Mouse (Mus musculus) spleen, adult 2 months (tissue): Measurements from ENCODE around the gene Gm11596. TPM values are rescaled to one million over a fixed set of nuclear protein-coding genes. Genes with fewer than 3 reads are reported as not detected.
"Not testable (repeated sequence)": the region's sequence is repeated elsewhere in the genome, so short reads cannot be mapped to it uniquely, and the experiment has no call there.

ENCODE experiments used
- DNase-seq, 2 experiments: peaks; one replicate each; pipeline versions ENCODE4 v3.0.0 to v3.0.0-alpha.2; 2012 to 2021; ENCODE audit warnings: low spot score in 2 of 2, low read depth in 1 of 2
- H3K27ac ChIP-seq: fragments of 200-500 bp; 2 replicates; pipeline ENCODE4 v1.5.1; 2012; ENCODE audit warnings: low read length, inconsistent platforms; ENCODE audit not compliant: insufficient read depth
- H3K27me3 ChIP-seq: fragments of 200-500 bp; 2 replicates; pipeline ENCODE4 v1.6.1; 2012; ENCODE audit warnings: mild to moderate bottlenecking, moderate library complexity, low read length, inconsistent platforms; ENCODE audit not compliant: control insufficient read depth, insufficient read depth
- H3K36me3 ChIP-seq: fragments of 200-500 bp; 2 replicates; pipeline ENCODE4 v1.6.1; 2012; ENCODE audit warnings: mild to moderate bottlenecking, low read length, inconsistent platforms; ENCODE audit not compliant: control insufficient read depth, insufficient read depth
- H3K4me1 ChIP-seq: fragments of 200-500 bp; 2 replicates; pipeline ENCODE4 v1.6.1; 2011; ENCODE audit warnings: inconsistent platforms; ENCODE audit not compliant: control insufficient read depth, insufficient read depth, insufficient read length
- H3K4me3 ChIP-seq: fragments of 200-500 bp; 2 replicates; pipeline ENCODE4 v1.5.1; 2011; ENCODE audit warnings: mild to moderate bottlenecking, inconsistent platforms; ENCODE audit not compliant: insufficient read depth, insufficient read length; ENCODE audit errors: extremely low read depth
- CTCF ChIP-seq: fragments of 200-500 bp; IDR thresholded peaks from 2 replicates; pipeline ENCODE4 v1.5.1; 2011; ENCODE audit warnings: mild to moderate bottlenecking, inconsistent platforms; ENCODE audit not compliant: insufficient read depth, insufficient read length, insufficient replicate concordance; ENCODE audit errors: extremely low read depth
- POLR2A ChIP-seq: fragments of 200-500 bp; IDR thresholded peaks from 2 replicates; pipeline ENCODE4 v1.6.1; 2011; ENCODE audit warnings: low read depth, low read length, inconsistent platforms
- WGBS: fragments of 180-500 bp; shearing (Covaris S2); methylation state at CpG from one replicate; pipeline ENCODE4 v1.1.7; 2018; 5-methylcytosine and 5-hydroxymethylcytosine counted together
- polyA plus RNA-seq: library from polyadenylated mRNA; depleted of rRNA; stranded (reverse); fragments of >200 nt; gene quantifications from 2 replicates; pipeline ENCODE4 v1.2.3, GENCODE M21; 2012; rRNA removed

Gene Gm11596
- polyA plus RNA-seq, result not detected in 2 replicates

DNA sequence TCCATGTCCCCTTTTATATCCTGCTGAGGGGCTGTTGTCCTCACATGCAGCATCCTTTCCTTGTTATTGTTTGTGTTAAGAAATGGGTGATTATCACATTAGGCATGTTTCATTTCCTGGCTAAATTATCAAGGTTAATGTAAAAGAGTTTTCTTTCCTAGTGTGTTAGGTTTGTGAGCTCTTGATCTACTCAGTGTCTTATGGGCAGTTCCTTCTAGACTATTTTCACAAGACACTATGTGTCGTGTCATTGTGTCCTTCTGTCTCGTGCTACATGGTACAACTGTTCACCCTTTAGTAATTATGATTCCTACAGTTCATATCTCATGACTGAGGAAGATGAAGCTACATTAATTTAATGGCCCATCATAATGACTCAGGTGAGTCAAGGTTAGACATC is at the start of gene Gm11596:
Gm11596 (minus strand) TSS at position 101 of the 400 bp plus-strand sequence.
- Histone ChIP-seq H3K4me3 (no peak within 1 kb of the TSS), H3K27ac (no peak within 1 kb of the TSS), H3K36me3 (no peaks in the 10 kb centered on the region), H3K4me1 (no peaks in the 10 kb centered on the region), H3K27me3 (no peaks in the 10 kb centered on the region)
- TF ChIP-seq CTCF, result no peak
- TF ChIP-seq POLR2A, result no peak
- DNase-seq, result no peak
- WGBS, result 78% methylated on average over 2 of the region's 2 CpGs

DNA sequence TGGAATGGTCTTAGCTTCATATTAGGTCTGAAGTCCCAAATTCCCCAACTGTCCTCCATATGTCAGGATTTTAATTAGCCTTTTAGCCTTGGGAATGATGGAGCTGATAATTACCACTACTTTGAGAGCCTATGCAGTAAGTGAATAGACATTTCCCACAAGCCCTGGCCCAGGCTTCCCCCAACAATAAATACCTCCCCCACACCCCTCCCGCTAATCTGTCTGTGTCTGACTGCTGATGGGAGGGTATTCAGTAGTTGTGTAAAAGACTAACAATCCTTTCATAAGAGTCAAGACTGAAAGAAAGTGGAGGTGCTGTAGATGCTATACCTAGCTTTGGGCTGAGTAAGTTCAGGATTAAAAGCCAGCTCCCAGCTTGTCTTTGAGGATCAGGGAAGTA is 48.9 kb upstream of the Gm11596 start:
- Histone ChIP-seq H3K4me3 (no peak overlapping the region), H3K4me1 (no peaks in the 10 kb centered on the region), H3K27me3 (no peaks in the 10 kb centered on the region), H3K36me3 (no peaks in the 10 kb centered on the region), H3K27ac (no peak overlapping the region)
- no peak for TF ChIP-seq POLR2A
- no peak for TF ChIP-seq CTCF
- WGBS, result 78% methylated on average over 1 of the region's 1 CpGs
- no peak for DNase-seq

DNA sequence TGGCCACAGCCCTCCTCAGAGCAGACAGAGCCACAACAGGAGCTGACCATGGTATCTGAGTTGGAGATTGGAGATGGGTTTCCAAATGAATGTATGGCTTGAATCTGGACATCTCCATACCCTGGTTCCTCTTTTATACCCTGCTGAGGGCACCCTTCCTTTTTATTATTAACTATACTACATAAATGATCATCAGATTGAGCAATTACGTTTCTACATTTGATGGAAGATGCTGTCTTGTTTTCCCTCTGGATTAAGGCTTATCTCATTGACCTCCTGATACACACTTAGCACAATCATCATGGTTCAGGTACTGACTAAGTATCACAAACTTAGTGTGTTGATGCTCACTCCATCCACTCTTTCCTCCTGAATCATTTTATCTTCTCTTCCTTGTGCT is 44.7 kb upstream of the Gm11596 start, which contains the start of gene 2300003K06Rik:
2300003K06Rik (minus strand) TSS at position 101 of the 400 bp plus-strand sequence.
- TF ChIP-seq POLR2A (no peak), CTCF (no peak)
- 76% methylated on average over 1 of the region's 1 CpGs for WGBS
- no peaks in the 10 kb centered on the region for H3K4me1 ChIP-seq
- H3K36me3 ChIP-seq, result no peaks in the 10 kb centered on the region
- no peak for DNase-seq
- H3K4me3 ChIP-seq, result no peak within 1 kb of the TSS
- no peaks in the 10 kb centered on the region for H3K27me3 ChIP-seq
- no peak within 1 kb of the TSS for H3K27ac ChIP-seq

DNA sequence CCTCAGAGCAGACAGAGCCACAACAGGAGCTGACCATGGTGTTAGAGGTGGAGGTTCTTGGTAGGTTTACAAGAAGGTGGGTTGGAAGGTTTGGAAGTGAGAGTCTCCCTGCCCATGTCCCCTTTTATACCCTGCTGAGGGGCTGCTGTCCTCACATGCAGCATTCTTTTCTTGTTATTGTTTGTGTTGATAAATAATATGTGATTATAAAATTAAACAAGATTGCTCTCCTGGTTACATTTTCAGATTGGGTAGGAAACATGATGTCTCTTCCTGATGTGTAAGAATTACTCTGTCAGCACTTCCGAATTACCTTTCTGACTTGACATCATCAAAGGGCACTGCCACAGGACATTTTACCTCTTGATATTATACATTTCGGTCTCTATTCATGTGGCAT is 22.3 kb upstream of the Gm11596 start, which contains the start of gene Gm11564:
Gm11564 (minus strand) TSS at position 101 of the 400 bp plus-strand sequence.
- H3K36me3 ChIP-seq, H3K4me3 ChIP-seq: not testable (repeated sequence)
- WGBS, result 74% methylated on average over 2 of the region's 2 CpGs

DNA sequence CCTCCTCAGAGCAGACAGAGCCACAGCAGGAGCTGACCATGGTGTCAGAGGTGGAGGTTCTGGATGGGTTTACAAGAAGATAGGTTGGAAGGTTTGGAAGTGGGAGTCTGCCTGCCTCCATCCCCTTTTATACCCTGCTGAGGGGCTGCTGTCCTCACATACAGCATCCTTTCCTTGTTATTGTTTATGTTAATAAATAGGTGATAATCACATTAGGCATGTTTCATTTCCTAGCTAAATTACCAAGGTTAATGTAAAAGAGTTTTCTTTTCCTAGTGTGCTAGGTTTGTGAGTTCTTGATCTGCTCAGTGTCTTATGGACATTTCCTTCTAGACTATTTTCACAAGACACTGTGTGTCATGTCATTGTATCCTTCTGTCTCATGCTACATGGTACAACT is 16.5 kb upstream of the Gm11596 start, which contains the start of gene Krtap4-13:
Krtap4-13 (minus strand) TSS at position 101 of the 400 bp plus-strand sequence.
- H3K27ac ChIP-seq, DNase-seq, H3K36me3 ChIP-seq, H3K27me3 ChIP-seq, H3K4me3 ChIP-seq, H3K4me1 ChIP-seq: not testable (repeated sequence)

More for the DNA sequence above, 22.3 kb upstream of the Gm11596 start, which contains the start of gene Gm11564:
- DNase-seq, H3K27me3 ChIP-seq, H3K27ac ChIP-seq, H3K4me1 ChIP-seq: not testable (repeated sequence)

DNA sequence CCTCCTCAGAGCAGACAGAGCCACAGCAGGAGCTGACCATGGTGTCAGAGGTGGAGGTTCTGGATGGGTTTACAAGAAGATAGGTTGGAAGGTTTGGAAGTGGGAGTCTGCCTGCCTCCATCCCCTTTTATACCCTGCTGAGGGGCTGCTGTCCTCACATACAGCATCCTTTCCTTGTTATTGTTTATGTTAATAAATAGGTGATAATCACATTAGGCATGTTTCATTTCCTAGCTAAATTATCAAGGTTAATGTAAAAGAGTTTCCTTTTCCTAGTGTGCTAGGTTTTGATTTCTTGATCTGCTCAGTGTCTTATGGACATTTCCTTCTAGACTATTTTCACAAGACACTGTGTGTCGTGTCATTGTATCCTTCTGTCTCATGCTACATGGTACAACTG is 11.1 kb upstream of the Gm11596 start, which contains the start of gene Gm11554:
Gm11554 (minus strand) TSS at position 101 of the 400 bp plus-strand sequence.
- not testable (repeated sequence) for DNase-seq

DNA sequence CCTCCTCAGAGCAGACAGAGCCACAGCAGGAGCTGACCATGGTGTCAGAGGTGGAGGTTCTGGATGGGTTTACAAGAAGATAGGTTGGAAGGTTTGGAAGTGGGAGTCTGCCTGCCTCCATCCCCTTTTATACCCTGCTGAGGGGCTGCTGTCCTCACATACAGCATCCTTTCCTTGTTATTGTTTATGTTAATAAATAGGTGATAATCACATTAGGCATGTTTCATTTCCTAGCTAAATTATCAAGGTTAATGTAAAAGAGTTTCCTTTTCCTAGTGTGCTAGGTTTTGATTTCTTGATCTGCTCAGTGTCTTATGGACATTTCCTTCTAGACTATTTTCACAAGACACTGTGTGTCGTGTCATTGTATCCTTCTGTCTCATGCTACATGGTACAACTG is 5.6 kb upstream of the Gm11596 start, which contains the start of gene Gm11569:
Gm11569 (minus strand) TSS at position 101 of the 400 bp plus-strand sequence.
- not testable (repeated sequence) for H3K4me1 ChIP-seq, H3K27ac ChIP-seq, H3K4me3 ChIP-seq, H3K27me3 ChIP-seq, DNase-seq, H3K36me3 ChIP-seq
- WGBS, result no CpG with 5 or more reads among the region's 1 CpGs

More for the DNA sequence above, 11.1 kb upstream of the Gm11596 start, which contains the start of gene Gm11554:
- H3K27ac ChIP-seq, H3K27me3 ChIP-seq, H3K36me3 ChIP-seq, H3K4me1 ChIP-seq, H3K4me3 ChIP-seq: not testable (repeated sequence)
- WGBS, result no CpG with 5 or more reads among the region's 1 CpGs

DNA sequence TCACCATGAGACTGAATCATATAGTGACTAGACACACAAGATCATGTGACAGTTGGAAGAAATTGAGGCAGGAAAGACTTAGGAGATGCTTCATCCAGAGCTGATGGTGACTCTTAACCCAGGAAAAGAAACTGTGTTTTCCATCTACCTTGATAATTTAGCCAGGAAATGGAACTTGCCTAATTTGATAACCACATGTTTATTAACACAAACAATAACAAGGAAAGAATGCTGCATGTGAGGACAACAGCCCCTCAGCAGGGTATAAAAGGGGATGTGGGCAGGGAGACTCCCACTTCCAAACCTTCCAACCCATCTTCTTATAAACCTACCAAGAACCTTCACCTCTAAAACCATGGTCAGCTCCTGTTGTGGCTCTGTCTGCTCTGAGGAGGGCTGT is 8.4 kb downstream of the Gm11596 start, which contains the start of gene Krtap4-9:
Krtap4-9 (plus strand) TSS at position 301 of the 400 bp plus-strand sequence.
- not testable (repeated sequence) for DNase-seq, H3K4me1 ChIP-seq, H3K4me3 ChIP-seq, H3K27me3 ChIP-seq, H3K36me3 ChIP-seq, H3K27ac ChIP-seq
